Mouse (Mus musculus): ENCODE results near the gene Nr4a3. TPM values are rescaled to one million over a fixed set of nuclear protein-coding genes. Genes with fewer than 3 reads are reported as not detected.

Gene Nr4a3
- total RNA-seq, 2 experiments from 2014 or later = 22.0 to 26.3 TPM

DNA sequence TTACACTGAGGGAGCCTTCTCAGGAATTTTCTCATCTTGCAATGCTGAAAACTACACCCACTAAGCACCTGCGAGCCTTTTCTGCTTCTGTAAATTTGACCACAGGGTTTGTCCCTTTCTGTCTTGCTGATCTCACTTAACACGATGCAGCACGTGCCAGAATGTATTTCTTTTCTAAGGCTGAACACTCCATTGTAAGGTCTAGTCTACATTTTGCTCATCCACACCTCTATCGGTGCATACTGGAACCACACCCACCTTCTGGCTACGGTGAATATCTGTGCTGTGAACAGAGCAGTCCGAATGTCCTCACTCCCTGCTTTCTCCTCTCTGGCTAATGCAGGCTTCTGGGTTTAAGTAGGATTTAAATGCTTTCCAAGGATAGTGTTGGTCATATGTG, 42.5 kb downstream of the Nr4a3 start:
- intact Hi-C loops (cut with DNase I) = no loop called here
- peak in 1 of 2 experiments; percentile 24 for DNase-seq (ENCODE audit: low spot score in 2 of 2)

DNA sequence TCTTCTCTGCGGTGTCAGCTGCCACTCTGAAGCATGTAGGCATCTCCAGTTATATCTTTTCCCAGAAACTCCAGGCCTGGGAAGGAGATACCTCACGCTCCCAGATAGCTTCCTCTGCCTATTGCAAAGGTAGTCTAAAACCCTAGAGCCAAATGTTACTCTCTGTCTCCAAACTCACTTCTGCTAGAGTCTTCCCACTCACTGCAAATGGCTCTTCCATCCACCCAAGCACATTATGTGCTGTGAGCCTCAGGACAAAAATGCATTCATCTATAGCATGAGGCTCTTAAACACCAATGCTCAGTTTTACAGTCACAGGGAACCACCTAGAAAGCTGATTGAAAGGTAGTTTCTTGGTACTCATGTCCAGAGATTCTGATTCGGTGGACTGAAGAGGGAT, 48.3 kb downstream of the Nr4a3 start:
- intact Hi-C loops (cut with DNase I) = no loop called here
- DNase-seq (ENCODE audit: low spot score in 2 of 2) = peak in 1 of 2 experiments; percentile 56

DNA sequence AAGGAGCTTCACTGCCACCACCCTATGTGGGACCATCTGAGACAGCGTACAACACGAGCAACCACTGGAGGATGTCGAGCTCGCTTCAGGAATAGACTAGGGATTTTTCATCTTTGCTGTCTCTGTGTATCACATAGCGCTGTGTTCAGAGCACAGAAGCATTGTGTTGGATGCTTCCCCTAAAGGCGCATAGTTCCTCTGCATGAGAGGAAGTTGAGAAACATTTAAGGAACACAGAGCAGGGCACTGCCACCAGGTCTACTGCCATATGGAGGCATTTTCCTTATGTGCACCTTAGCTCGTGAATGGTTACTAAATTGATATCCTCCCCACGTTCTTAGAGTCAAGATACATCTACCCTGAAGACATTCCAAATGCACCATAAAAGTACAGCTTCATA, 55.3 kb downstream of the Nr4a3 start:
- intact Hi-C loops (cut with DNase I) = no loop called here
- no peak for DNase-seq (ENCODE audit: low spot score in 2 of 2)

DNA sequence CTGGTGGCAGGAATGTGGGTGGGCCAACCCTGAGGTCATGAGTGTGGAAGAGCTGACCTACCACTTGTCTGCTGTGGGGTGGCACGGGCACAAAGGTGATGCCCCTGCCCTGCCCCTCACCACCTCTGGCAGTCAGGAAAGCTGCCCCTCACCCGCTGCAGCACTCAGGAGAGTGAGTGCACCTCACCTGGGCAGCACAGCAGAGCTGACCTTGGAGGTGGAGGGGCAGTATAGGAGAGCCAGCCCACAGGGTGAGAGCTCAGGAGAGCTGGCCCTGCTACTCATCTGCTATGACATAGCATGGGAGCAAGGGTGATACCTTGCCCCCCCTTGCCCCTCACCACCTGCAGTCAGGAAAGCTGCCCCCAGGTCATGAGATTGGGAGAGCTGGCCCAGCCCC, 57.0 kb downstream of the Nr4a3 start:
- intact Hi-C loops (cut with DNase I) = no loop called here
- no peak for DNase-seq (ENCODE audit: low spot score in 2 of 2)

DNA sequence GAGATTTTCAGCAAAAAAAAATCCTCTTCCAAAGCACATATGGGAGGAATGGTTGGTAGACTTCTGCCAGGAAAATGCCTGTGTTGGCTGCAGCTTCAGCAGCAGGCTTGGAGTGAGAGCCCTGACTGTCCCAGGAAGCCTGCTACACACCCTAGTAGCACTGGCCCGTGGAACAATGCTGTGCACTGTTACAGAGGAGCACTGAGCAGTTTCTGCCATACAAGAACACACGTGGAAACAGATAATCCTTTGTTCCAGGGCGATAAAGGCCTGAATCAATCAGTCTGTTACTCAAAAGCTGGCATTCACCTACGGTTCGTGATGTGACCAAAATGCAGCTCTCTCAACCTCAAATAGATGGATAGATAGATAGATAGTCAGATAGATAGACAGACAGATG, 60.4 kb downstream of the Nr4a3 start:
- peak in 1 of 2 experiments; percentile 6 for DNase-seq (ENCODE audit: low spot score in 2 of 2)
- intact Hi-C loops (cut with DNase I) = no loop called here

DNA sequence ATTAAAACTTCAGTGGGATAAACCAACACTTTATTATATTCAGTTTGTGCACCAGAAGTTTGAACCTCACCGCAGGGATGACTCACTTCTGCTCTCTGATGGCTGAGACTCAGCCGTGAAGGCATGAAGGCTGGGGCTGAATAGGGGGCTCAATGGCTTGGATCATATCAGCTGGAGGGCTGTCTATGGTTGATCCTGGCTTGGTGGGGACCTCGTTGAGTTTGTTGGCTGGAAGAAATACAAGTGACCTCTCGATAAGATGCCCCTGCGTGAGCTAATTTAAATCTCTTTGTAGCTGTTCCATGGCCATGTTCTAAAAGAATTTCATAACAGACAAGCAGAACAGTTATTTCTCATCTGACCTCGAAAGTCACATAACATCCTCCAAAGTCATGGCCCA, 62.1 kb downstream of the Nr4a3 start:
- intact Hi-C loops (cut with DNase I) = no loop called here
- DNase-seq (ENCODE audit: low spot score in 2 of 2) = no peak

DNA sequence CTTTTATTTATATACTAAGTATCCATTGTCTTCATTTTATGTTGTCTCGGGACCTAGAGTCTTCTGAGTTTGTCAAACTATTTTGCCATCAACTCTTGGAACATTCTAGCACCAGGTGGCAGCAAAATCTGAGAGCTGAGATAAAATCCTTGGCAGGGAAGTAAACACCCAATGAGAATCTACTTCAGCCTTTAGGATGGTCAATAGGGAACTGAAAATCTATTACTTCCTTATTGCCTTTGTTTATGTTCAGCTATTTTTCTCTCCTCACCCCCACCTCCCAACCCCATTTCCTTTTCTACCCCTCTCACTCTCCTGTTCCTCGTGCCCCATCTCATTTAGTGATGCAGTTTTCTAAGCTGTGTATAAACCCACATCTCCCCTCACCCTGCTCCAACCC, 63.6 kb downstream of the Nr4a3 start:
- intact Hi-C loops (cut with DNase I) = no loop called here
- DNase-seq (ENCODE audit: low spot score in 2 of 2) = peak in 1 of 2 experiments; percentile 20

DNA sequence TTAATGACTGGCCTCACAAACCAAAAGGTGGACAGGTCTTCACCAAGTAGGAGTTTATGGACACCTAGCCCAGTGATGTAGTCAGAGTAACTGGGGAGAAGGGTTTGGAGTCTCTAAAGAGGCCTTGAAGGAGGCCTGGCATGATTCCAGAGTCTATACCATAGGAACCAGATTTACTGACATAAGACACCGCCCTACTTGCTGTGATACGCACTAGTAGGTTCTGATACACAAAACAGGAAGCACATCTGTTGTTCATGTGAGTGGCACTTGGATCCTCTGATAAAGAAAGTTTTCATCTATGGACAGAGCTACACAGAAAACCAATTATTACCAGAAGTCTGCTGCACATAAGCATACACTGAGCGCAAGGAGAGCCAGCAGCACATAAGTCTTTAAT, 65.4 kb downstream of the Nr4a3 start:
- no peak for DNase-seq (ENCODE audit: low spot score in 2 of 2)
- intact Hi-C loops (cut with DNase I) = no loop called here

DNA sequence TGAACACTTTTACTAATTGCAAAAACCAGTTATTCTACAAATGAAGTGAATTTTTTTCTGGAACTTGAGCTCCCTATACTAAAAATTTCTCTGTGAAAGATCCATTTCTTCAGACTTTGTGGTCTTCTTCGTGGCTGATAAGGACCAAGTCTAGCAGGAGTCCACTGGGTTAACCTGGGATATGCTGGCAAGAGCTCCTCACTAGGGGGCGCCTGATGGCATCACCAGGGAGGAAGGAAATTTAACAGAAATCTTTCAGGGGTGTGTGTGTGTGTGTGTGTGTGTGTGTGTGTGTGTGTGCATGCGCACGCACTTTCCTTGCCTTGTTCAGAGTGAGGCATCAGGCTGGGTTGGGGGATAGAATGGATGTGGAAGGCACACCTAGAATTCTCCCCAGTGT, 71.2 kb downstream of the Nr4a3 start:
- peak in 1 of 2 experiments; percentile 6 for DNase-seq (ENCODE audit: low spot score in 2 of 2)
- intact Hi-C loops (cut with DNase I) = no loop called here

DNA sequence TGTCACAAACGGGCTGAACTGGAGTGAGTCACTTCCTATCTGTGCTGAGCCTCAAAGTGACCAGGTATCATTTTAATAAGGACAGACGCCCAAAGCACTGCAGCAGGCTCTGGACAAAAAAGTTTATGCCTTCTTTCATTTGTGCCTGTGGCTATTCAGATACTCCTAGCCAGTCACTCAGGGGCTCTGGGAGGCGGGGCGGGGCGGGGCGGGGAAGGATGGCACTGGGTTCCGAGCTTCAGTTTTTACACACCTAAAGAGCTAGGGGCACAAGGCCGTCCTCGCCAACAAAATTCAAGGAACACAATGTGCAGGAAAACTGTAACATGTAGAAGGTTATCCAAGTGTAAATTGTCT, 79.4 kb downstream of the Nr4a3 start:
- DNase-seq (ENCODE audit: low spot score in 2 of 2) = no peak
- intact Hi-C loops (cut with DNase I) = loop anchor here (5.0 kb wide), 1 partner anchor 77 kb away; the partner anchor contains the start of gene Nr4a3

DNA sequence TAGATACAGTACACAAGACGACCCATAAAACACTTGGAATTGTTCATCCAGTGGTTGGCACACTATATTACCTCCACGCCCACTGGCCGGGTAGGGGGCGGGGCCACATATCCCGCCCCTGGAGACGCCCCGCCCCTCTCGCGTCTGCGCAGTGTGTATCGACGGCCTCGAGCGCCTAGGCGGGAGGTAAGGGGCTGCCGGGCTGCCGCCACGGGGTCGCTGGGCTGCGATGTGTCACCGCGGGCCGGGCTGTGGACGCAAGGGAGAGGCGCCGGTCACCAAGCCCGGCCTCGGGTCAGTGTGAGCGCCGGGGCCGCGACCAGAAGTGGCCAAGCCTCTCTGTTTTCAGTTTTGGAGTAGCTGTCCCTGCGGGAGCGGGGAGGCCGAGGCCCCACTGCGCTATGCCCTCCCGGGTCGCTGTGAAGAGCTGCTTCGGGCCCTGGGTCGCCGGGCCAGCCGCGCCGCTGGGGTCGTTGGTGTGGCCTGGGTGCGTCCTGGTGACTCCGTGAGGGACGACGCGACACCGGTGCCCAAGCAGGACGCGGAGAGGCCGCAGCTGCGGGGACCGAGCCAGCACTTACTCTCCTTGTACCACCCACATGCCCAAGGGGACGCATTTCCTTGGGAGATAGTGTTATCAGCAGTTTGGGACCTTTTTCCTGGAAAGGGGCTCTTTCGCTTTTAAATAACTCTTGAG, 80.0 kb downstream of the Nr4a3 start, which contains the start of gene Stx17:
Stx17 (plus strand) TSS at position 143 of the 697 bp plus-strand sequence.
- intact Hi-C loops (cut with DNase I) = loop anchor here (5.0 kb wide), 1 partner anchor 78 kb away; the partner anchor contains the start of gene Nr4a3
- peak; percentile 85 to 88 for DNase-seq (ENCODE audit: low spot score in 2 of 2)

DNA sequence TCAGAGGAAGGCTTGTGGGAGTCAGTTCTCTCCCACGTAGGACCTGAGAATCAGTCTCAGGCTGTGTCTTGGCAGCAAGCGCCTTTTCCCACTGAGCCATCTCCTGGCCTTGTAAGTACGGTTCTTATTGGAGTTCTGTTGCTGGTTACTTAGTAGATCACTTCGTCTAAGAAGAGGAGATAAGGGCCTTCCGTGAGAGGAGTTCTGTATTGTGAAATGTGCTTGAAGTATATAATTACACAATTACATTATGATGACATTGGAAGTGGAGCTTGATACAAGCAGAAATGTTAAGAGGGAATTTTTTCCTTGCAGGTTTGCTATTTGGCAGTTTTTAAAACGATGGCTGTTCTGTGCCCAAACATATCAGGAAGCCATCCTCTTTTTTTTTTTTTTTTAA, 85.4 kb downstream of the Nr4a3 start:
- intact Hi-C loops (cut with DNase I) = no loop called here
- no peak for DNase-seq (ENCODE audit: low spot score in 2 of 2)

DNA sequence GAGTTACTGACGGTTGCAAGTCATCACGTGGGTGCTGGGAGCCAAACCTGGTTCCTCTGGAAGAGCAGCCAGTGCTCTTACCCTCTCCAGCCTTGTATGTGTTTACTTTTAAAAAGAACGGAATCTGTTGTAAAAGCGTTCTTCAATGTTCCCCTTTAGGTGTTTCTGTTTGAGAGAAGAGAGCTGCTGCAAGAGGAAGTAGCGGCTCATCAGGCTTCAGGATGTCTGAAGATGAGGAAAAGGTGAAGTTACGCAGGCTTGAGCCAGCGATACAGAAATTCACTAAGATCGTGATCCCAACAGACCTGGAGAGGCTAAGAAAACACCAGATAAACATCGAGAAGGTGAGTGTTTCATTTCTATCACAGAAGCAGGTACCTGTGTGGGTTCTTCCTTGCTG, 86.7 kb downstream of the Nr4a3 start:
- DNase-seq (ENCODE audit: low spot score in 2 of 2) = no peak
- intact Hi-C loops (cut with DNase I) = no loop called here

DNA sequence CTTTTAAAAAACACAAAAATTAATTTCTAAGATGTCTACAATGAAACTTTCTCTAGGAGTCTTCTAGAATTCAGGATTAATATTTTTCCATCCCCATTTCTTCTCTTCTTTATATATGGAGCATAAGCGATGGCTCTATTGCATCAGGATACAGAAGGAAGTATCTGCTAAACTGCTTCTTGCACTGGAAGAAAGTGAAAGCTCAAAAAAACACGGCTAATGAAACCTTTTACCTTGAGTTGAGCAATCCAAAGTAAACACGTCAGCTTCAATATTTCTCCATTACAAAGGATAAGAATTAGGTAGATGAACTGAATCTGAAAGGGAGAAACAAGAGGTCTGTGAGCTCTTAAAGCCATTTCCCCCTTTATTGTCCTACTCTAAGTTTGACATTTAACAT, 87.8 kb downstream of the Nr4a3 start:
- intact Hi-C loops (cut with DNase I) = no loop called here
- DNase-seq (ENCODE audit: low spot score in 2 of 2) = no peak

Other genes starting within 250 kb of the Nr4a3 start
- gene Stx17, start 79.8 kb downstream of the Nr4a3 start, total RNA-seq (2021) = 10 to 100 TPM; 22.5 to 24.0 TPM
- gene Erp44, start 234.4 kb downstream of the Nr4a3 start, total RNA-seq (2021) = 10 to 100 TPM; 34.4 to 39.2 TPM
- gene Invs, start 234.6 kb downstream of the Nr4a3 start, total RNA-seq (2021) = 10 to 100 TPM; 10.7 to 15.1 TPM

All from left cerebral cortex, postnatal 25 days (tissue).